Mouse (Mus musculus) left cerebral cortex, adult 18-20 months (tissue): ENCODE measurements around the gene Kdm6a. TPM values are rescaled to one million over a fixed set of nuclear protein-coding genes. Genes with fewer than 3 reads are reported as not detected.
A peak's percentile ranks its signal among the peaks of the same experiment; 100 is the strongest.

Experiments
- DNase-seq, 2 experiments: peaks; one replicate each; pipeline ENCODE4 v3.0.0; 2021 to 2022; ENCODE audit warnings: low spot score in 2 of 2, mixed read lengths in 1 of 2
- long read RNA-seq, 2 experiments: library from polyadenylated mRNA; stranded (forward); transcript quantifications; one replicate each; pipeline ENCODE4 v2.0.0; 2021
- total RNA-seq, 2 experiments: library from RNA; stranded (reverse); gene quantifications; 2 replicates each; pipeline ENCODE4 v1.2.3; 2021

Gene Kdm6a
- 10 to 100 TPM; 36.6 to 58.2 TPM for total RNA-seq
- long read RNA-seq, experiment 1, partial matches to known transcripts, result 5 of 5 reads
- long read RNA-seq, experiment 1, other reads (novel, unspliced or antisense), result 0 of 5 reads
- long read RNA-seq, experiment 2, full-length matches to known transcripts, result 1 of 14 reads
- long read RNA-seq, experiment 2, partial matches to known transcripts, result 5 of 14 reads
- long read RNA-seq, experiment 2, other reads (novel, unspliced or antisense), result 8 of 14 reads

DNA sequence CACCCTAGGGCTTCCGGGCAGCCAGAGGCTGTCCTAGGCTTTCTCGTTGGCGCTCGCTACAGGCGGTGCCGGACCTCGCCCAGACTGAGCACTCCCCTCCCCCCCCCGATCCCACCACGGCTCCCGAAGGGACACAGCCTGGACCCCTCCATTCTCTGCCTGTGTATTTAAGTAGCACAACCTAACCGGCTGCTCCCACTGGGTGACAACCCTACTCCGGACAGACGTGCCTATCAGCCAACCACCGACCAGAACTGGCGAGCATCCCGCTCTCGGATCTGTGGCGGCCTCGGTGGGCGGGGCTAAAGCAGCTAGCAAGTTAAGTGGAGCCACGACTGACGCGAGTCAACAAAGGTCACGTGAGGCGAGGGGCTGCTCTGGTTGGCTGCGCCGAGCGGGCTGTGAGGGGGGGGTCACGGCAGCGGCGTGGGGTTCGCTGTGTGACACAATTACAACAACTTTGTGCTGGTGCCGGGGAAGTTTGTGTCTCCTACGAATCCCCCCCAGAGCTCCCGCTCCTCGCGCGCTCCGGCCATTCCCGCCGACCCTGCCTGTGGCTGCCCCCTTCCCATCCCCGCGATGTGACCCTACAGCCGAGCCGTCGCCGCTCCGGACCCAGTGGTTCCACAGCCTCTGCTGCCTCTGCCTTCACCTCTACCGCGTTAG, at the start of gene Kdm6a:
Gene Kdm6a, plus strand, starts transcription at position 384 of the 666 bp plus-strand sequence.
- DNase-seq, result peak; percentile 95 to 100

- DNase-seq, result no peak
These were observed 16.8 kb upstream of the Kdm6a start, which contains the start of gene Dusp21 for GRCm38 (mm10) chrX:18145557-18145956. Gene Dusp21 (plus strand): TSS chrX:18145857.

DNA sequence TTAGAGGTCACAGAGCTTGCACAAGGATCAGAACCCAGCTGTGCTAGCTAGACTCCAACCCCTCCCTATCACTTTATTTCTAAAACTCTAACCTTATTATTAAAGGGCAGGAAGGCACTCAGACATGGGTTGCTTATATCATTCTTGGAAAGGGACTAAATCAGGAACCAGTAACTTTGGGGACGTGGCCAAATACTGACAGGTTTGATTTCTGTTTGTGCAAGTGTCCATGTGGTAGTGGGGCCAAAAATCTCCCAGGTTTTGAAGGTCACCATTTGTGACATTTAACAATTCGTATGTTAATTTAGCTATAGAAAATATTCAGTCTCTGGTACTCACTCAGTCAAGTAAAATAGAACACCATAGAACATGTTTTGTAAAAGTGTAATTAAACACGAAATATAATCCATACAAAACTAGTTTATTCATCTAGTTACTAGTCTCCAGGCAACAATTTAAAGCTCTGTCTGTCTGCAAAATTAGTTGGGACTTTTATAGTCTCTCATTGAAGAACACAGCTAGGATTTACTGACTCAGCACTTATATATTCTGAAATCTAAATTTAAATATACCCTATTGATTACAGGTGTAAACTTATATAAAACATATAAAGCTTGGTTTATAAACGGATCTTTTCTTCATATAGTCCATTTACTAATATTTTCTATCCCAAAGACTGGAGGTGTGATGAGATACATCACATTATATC, 1.5 kb upstream of the Kdm6a start:
- DNase-seq, result no peak

DNA sequence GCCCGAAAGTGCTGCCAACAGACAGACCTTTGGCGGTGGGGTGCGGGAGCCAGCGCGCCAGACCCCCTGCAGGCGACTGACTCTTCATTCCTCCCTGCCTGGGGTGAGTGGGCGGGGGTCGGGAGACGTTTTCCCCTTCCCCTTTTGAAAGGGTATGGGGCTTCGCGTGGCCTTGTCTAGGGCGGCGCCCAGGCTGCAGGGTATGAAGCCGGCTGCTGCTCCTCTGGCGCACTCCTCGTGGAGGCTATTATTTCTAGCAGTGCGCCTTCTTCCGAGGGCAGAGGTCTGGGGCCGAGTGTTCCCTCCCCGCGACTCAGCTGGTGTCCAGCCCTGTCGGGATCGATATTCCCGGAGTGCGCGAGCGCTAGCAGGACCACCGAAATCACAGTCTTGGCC, 581 bp upstream of the Kdm6a start:
- no peak for DNase-seq

GRCm38 (mm10) chrX:18162861-18163731, 721 bp downstream of the Kdm6a start:
- DNase-seq, result peak; percentile 12 to 72

DNA sequence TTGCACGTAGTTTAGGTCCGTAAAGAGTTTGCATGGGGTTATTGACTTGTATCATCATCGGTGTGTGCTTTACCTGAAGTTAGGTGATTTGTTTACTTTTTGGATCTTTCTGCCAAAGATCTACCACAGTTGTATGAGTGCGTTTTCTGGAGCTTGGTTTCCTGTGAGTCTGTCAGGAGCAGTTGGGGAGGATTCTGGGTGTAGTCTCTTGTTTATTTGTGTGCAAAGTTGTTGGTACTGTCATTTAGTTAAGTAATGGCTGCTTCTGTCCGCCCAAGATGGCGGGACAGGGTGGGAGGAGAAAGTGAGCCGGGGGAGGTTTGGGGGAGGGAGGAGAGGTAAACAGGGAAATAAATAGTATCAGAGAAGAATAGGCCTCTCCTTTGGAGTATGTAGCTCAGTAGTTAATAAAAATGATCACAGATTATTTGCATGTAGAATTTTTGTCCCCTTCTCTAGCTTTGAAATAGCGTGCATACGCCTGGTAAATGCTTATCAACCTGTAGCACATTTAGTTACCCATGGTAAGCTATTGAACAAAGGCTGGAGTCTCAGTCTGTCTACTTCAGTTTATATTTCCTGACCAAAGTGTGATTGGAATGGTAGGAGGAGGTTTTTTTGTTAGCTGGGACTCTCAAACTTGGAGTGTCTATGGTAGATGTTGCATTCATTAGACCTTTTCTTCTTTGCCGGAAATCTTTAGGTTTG, 1.7 kb downstream of the Kdm6a start:
- DNase-seq, result peak in 1 of 2 experiments; percentile 2

DNA sequence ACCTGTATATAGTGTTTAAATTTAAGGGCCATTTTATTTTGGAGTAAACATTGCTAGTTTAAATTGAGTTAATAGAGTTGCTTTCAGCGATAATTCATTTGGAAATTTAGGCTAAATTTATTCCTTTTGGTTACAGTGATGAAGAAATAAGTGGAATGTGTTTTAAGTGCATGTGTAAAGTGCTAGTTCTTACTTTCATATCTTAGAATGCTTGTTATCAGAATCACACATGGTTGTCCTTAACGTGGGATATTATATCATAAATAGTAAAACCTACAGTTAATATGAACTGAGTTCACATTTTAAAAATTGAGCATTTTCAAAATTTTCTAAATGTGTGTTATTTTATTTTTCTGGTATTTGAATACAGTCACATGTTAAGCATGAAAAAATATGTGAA, 2.7 kb downstream of the Kdm6a start:
- DNase-seq, result no peak

DNA sequence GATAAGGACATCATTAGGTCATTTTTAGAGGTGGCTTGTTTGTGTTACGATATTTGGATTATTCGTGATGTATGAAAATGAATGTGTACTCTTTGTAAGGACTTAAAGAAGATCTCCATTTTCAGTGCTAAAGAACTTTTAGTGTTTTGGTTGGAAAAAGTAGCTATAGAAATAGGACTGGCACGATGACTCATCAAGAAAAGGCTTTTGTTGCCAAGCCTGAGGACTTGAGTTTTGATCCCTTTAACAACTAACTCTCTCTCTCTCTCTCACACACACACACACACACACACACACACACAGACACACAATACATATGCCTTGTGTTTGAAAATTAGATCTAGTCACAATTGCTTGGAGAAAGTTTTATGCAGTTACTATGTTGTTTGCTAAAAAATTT, 4.6 kb downstream of the Kdm6a start:
- no peak for DNase-seq

DNA sequence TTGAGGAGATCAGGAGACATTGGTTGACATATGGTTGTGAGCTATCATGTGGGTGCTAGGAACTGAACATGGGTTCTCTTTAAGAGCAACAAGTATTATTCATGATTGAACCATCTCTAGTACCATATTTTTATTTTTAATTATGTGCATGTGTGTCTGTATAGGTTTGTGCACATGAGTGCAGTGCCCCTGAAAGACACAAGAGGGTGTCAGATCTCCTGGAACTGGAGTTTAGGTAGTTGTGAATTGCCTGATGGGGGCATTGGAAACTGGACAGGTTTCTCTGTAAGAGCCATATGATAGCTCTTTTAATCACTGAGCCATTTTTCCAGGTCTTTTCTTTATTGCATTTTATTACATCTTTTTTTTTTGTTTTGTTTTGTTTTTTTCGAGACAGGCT, 6.6 kb downstream of the Kdm6a start:
- DNase-seq, result no peak

DNA sequence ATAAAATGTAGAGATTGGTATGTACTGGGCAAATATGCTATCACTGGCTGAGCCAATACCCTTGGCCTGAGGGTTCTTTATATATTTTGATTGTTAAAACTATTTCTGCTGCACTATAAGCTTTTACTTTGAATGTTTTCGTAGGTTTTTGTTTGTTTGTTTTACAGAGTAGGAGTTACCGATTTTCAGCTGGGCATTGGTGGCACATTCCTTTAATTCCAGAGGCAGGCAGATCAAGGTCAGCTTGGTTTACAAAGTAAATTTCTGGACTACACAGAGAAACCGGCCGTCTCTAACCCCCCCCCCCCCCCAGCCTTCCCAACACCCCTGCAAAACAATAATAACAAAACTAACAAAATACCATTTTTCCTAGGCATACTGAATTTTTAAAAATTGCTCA, 12.5 kb downstream of the Kdm6a start:
- DNase-seq, result no peak

GRCm38 (mm10) chrX:18177803-18178202, 15.4 kb downstream of the Kdm6a start:
- DNase-seq, result no peak

DNA sequence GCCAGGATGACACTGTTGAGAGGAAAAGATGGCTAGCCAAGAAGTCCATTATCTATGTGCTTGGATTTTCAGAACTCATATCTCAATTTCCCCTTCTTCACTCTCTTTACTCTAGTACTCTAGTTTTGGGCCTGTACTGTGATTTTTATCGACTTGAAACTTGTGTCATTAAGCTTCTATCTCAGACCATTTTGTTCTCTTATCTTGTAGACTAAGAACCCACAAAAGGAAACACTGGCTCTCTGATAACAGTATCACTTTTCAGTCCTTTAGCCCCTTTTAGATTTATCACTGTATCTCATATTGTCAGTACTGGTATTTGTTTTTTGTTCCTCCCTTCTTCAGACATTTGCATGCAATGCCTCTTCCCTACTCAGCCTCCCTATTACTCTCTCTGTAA, 17.1 kb downstream of the Kdm6a start:
- DNase-seq, result no peak

- no peak for DNase-seq
These were observed 24.8 kb downstream of the Kdm6a start for GRCm38 (mm10) chrX:18187203-18187602.

DNA sequence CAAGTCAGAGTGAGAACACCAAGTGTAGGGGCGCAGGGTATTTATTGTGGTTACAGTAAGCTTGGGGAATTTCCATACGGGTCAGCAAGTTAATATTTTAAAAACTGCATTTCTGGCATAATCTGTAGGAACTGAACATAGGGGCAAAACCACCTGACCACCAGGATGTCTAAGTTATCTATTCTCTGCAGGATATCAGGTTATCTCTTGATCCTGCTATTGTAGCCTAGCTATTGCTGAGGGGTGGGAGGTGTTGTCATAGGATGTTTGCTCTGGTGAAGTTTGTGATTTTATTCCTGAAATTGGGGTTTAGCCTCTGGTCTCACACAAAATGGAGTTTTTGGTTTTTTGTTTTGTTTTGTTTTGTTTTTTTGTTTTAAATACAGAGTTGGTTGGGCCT, 25.9 kb downstream of the Kdm6a start:
- no peak for DNase-seq

GRCm38 (mm10) chrX:18239572-18239971, 77.2 kb downstream of the Kdm6a start:
- DNase-seq, result no peak

DNA sequence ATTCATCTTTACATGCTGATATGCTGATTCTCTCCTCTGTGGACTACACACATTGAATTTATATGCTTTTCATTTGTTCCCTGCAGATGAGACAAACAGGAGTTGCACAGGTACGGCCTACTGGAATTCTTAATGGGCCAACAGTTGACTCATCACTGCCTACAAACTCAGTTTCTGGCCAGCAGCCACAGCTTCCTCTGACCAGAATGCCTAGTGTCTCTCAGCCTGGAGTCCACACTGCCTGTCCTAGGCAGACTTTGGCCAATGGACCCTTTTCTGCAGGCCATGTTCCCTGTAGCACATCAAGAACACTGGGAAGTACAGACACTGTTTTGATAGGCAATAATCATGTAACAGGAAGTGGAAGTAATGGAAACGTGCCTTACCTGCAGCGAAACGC, 88.2 kb downstream of the Kdm6a start:
- peak; percentile 3 to 5 for DNase-seq

DNA sequence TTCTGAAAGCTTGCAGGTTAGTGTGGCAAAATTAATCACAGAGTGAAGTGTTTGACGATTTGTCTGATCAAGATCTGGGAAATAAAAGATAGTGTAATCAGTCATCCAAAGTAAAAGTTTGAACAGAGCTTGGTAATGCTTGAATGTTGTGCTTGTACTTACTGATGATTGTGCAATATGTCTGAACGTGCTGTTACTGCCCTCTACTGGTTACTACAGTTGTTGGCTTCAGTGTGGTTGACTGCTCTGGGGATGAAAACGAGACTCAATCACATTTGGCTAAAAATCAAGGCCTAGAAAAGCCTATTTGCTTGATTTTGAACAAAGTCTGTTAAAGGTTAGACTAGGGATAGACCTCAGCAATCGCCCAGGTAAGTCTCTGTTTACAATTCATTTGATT, 92.4 kb downstream of the Kdm6a start:
- DNase-seq, result peak; percentile 19 to 45

- no peak for DNase-seq
These were observed 95.9 kb downstream of the Kdm6a start for GRCm38 (mm10) chrX:18258238-18258809.

- no peak for DNase-seq
These were observed 116.2 kb downstream of the Kdm6a start for GRCm38 (mm10) chrX:18278561-18278960.

DNA sequence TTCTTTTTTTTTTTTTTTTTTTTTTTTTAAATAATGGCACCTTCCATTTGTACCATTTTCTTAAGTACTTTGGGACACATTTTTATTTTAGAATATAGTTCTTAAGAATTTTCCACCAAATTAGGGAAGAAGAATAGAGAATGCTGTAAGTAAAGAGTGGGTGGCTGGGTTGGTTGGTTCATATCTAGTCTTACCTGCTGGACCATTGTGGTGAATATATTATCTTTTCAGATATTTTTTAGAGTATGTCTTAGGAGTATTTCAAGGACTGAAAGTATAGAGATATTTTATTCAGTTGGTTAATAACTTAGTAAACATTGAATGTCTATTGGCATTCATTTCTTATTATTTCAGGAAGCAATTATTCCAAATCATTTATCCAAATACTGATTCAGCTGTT, 117.8 kb downstream of the Kdm6a start:
- no peak for DNase-seq
